Mouse (Mus musculus) thymus, adult 2 months (tissue): ENCODE data around the gene Ttc23.

Experiments
- CTCF ChIP-seq: fragments of 200-500 bp; IDR thresholded peaks from 2 replicates; pipeline ENCODE4 v1.5.1; 2012; ENCODE audit warnings: mild to moderate bottlenecking, control low read depth, low read length, moderate library complexity, borderline replicate concordance; ENCODE audit not compliant: control insufficient read depth, poor library complexity, insufficient read depth; ENCODE audit errors: extremely low read depth
- POLR2A ChIP-seq: fragments of 200-500 bp; IDR thresholded peaks from 2 replicates; pipeline ENCODE4 v1.6.1; 2012; ENCODE audit warnings: mild to moderate bottlenecking, low read length, control low read depth, moderate library complexity; ENCODE audit not compliant: control insufficient read depth, poor library complexity, insufficient read depth; ENCODE audit errors: extremely low read depth

GRCm38 (mm10) chr7:67683006-67683405, 35.8 kb downstream of the Ttc23 start:
- TF ChIP-seq POLR2A, result no peak
- no peak for TF ChIP-seq CTCF
